Mouse (Mus musculus) limb, embryonic 14.5 days (tissue): Measurements from ENCODE around the gene Gck. TPM values are rescaled to one million over a fixed set of nuclear protein-coding genes. Genes with fewer than 3 reads are reported as not detected.
"Not testable (repeated sequence)": the region's sequence is repeated elsewhere in the genome, so short reads cannot be mapped to it uniquely, and the experiment has no call there.

Experiments used
- ATAC-seq: fragments of 200-750 bp; cut with Nextera tagmentation; 2 replicates; pipeline ENCODE4 v1.8.0; 2017; ENCODE audit warnings: low read depth, moderate number of reproducible peaks, moderate TSS enrichment; ENCODE audit not compliant: low FRiP score
- DNase-seq: peaks from one replicate; pipeline ENCODE4 v3.0.0-alpha.2; 2015; ENCODE audit warnings: low spot score
- H3K27ac ChIP-seq: fragments of 300-500 bp; sonication (generic); replicated peaks from 2 replicates; pipeline ENCODE4 v1.5.1; 2014; ENCODE audit warnings: low read depth, mild to moderate bottlenecking, low read length, moderate library complexity, mixed read lengths
- H3K27me3 ChIP-seq: fragments of 300-500 bp; sonication (generic); 2 replicates; pipeline ENCODE4 v1.6.1; 2014; ENCODE audit warnings: low read length, mixed read lengths; ENCODE audit not compliant: control insufficient read depth, insufficient read depth
- H3K36me3 ChIP-seq: fragments of 300-500 bp; sonication (generic); 2 replicates; pipeline ENCODE4 v1.6.1; 2014; ENCODE audit warnings: mild to moderate bottlenecking, low read length, moderate library complexity, mixed read lengths; ENCODE audit not compliant: control insufficient read depth, insufficient read depth
- H3K4me1 ChIP-seq: fragments of 300-500 bp; sonication (generic); 2 replicates; pipeline ENCODE4 v1.6.1; 2014; ENCODE audit warnings: antibody characterized with exemption, low read length, mixed read lengths; ENCODE audit not compliant: control insufficient read depth, insufficient read depth
- H3K4me2 ChIP-seq: fragments of 300-500 bp; sonication (generic); replicated peaks from 2 replicates; pipeline ENCODE4 v1.6.1; 2014; ENCODE audit warnings: low read depth, mild to moderate bottlenecking, low read length, moderate library complexity; ENCODE audit not compliant: severe bottlenecking
- H3K4me3 ChIP-seq: fragments of 300-500 bp; sonication (generic); replicated peaks from 2 replicates; pipeline ENCODE4 v1.5.1; 2014; ENCODE audit warnings: low read length
- H3K9ac ChIP-seq: fragments of 300-500 bp; sonication (generic); 2 replicates; pipeline ENCODE4 v1.6.1; 2014; ENCODE audit warnings: mild to moderate bottlenecking, low read depth, low read length, moderate library complexity; ENCODE audit not compliant: severe bottlenecking
- H3K9me3 ChIP-seq: fragments of 300-500 bp; sonication (generic); 2 replicates; pipeline ENCODE4 v1.6.1; 2016; ENCODE audit warnings: low read length; ENCODE audit not compliant: control insufficient read depth
- POLR2A ChIP-seq: fragments of 200-500 bp; IDR thresholded peaks from 2 replicates; pipeline ENCODE4 v1.8.0; 2012; ENCODE audit warnings: inconsistent platforms, mild to moderate bottlenecking, moderate library complexity, borderline replicate concordance; ENCODE audit not compliant: insufficient read depth, insufficient read length; ENCODE audit errors: extremely low read depth
- WGBS: fragments of 180-500 bp; shearing (Covaris S2); extraction: QIAGEN DNeasy Blood & Tissue Kit; methylation state at CpG from one replicate; pipeline ENCODE4 v1.1.7; 2014; 5-methylcytosine and 5-hydroxymethylcytosine counted together
- polyA plus RNA-seq, 2 experiments: library from polyadenylated mRNA; depleted of rRNA in 1 of 2; stranded (reverse) in 1 of 2; unstranded in 1 of 2; fragments of >200 nt; fragmentation: Nextera tagmentation in 1 of 2; extraction: Ambion mirVana in 1 of 2; gene quantifications; 2 replicates each; pipeline versions ENCODE4 v1.2.1 to v1.2.3; 2012 to 2014

The Gck gene
- polyA plus RNA-seq, 2 experiments: 0.74 to 0.83 TPM

DNA sequence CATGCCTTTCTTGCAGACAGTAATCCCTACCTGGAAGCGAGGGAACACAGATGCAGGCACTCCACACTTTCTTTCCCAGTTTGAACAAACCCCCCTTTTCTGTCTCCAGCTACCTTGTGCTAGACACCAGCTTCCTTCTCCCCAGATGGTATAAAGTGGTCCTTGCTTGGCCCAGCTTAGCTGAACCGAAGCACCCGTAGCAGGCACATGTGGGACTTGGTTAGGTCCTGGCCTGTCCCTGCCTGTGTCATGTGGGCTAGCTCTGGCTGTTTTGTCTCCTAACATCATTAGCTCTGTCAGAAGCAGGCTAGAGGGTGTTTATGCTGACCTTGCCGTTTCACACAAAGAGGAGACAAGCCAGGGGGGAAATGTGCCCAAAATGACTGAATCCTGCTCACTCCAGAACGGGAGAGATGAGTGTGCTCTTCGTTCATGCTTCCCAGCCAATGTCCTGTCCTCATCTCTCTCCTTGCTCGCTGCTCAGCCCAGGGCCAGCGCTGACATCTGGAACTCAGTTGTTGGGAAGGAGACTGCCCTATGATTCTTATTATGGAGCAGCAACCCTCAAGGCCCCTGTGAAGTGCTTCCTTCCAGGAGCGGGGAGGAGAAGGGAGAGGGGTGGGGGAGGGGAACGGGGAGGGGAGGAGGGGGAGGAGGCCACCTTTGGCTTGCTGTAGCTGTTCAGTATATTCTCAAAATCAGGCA is 1.2 kb downstream of the Gck start:
- no peak overlapping the region for H3K4me2 ChIP-seq
- H3K27ac ChIP-seq: no peak overlapping the region
- H3K9me3 ChIP-seq: no peaks in the 10 kb centered on the region
- H3K36me3 ChIP-seq: no peaks in the 10 kb centered on the region
- ATAC-seq (no peak), DNase-seq (no peak)
- H3K4me3 ChIP-seq: no peak overlapping the region
- H3K9ac ChIP-seq: no peak overlapping the region
- TF ChIP-seq POLR2A: no peak
- H3K4me1 ChIP-seq: peaks cover 9% of the 10 kb centered on the region
- WGBS: 33% methylated on average over 10 of the region's 10 CpGs
- no peaks in the 10 kb centered on the region for H3K27me3 ChIP-seq

DNA sequence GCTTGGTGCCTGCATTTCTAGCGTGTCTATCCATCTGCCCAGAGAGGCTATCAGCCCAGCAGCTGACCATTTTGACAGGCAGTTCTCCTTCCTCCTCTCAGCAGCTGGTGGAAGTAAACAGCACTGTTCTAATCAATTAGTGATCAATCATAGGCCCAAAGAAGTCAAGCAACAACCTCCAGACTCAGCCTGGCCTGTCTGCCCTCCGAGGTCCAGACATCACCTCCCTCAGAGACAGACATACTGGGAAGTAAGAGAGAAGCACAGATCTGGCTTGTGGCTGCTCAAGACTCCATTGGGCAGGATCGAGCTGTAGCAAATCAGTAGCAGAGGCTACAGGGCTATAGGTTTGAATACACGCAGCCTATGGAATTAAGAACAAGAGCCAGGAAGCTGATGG is 2.1 kb downstream of the Gck start:
- no peak for TF ChIP-seq POLR2A
- no peak overlapping the region for H3K27ac ChIP-seq
- no peaks in the 10 kb centered on the region for H3K27me3 ChIP-seq
- no peaks in the 10 kb centered on the region for H3K9me3 ChIP-seq
- no peak for ATAC-seq
- no peak overlapping the region for H3K4me3 ChIP-seq
- H3K4me2 ChIP-seq: no peak overlapping the region
- no peak overlapping the region for H3K9ac ChIP-seq
- H3K36me3 ChIP-seq: no peaks in the 10 kb centered on the region
- 41% methylated on average over 4 of the region's 4 CpGs for WGBS
- DNase-seq: no peak
- peaks cover 9% of the 10 kb centered on the region for H3K4me1 ChIP-seq

DNA sequence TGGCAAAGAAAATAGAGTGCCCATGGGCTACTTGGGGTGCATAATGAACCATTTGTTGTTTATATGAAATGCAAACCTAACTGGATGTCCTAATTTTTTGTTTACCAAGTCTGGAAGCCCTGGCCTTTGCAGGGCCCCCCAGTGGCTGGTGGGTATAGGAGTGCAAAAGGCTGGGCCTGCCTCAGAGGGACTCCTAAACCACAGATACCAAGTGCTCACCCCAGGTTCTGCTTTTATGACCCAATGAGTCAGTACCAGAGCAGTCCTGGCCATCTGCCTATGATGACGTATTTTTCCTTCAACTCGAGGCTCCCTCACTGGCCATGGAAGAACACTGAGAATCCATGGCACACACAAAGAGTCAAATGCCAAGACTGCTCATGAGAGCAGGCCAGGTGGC is 4.8 kb downstream of the Gck start:
- Histone ChIP-seq H3K27me3 (no peaks in the 10 kb centered on the region), H3K27ac (no peak overlapping the region), H3K9ac (no peak overlapping the region), H3K4me2 (no peak overlapping the region), H3K4me1 (peaks cover 9% of the 10 kb centered on the region), H3K4me3 (no peak overlapping the region), H3K36me3 (no peaks in the 10 kb centered on the region), H3K9me3 (no peaks in the 10 kb centered on the region)
- DNase-seq (no peak), ATAC-seq (no peak)
- 71% methylated on average over 2 of the region's 2 CpGs for WGBS
- no peak for TF ChIP-seq POLR2A

DNA sequence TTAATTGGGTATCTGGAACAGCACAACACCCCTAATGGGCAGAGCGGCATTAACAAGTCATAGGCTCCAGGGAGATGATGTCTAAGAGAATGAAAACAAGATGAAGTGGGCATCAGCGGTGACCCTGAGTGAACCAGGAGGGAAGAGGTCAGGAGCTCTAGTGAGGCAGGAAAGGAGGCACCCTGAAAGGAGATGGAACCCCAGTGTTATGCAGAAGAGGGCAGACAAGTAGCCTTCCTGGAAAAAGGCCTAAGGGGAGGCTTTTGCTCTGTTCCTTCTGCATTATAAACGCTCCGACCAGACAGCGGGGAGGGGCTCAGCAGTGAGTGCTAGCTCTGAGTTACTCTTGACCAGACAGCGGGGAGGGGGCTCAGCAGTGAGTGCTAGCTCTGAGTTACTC is 6.9 kb downstream of the Gck start:
- H3K9ac ChIP-seq: no peak overlapping the region
- no peak overlapping the region for H3K27ac ChIP-seq
- WGBS: 52% methylated on average over 6 of the region's 6 CpGs
- ATAC-seq: no peak
- no peaks in the 10 kb centered on the region for H3K9me3 ChIP-seq
- no peaks in the 10 kb centered on the region for H3K27me3 ChIP-seq
- no peak for TF ChIP-seq POLR2A
- H3K4me3 ChIP-seq: no peak overlapping the region
- no peak for DNase-seq
- no peak overlapping the region for H3K4me2 ChIP-seq
- H3K36me3 ChIP-seq: no peaks in the 10 kb centered on the region
- H3K4me1 ChIP-seq: no peaks in the 10 kb centered on the region

DNA sequence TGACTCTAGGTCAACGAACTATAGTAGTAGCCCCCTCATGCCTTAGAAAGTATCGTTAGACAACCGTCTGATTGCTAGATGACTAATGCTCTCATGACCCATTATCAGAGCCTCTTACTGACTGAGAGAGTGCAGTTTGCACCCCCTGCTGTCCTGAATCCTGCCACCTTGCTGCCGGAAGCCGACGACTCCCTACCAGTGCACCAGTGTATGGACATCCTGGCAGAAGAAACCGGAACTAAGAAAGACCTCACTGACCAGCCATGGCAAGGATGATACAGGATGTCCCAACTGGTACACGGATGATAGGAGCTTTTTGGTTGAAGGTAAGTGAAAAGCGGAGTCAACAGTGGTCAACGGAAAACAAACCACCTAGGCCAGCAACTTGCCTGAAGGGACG is 15.3 kb downstream of the Gck start:
- not testable (repeated sequence) for H3K4me3 ChIP-seq, H3K4me1 ChIP-seq, H3K36me3 ChIP-seq, H3K27ac ChIP-seq, DNase-seq, H3K27me3 ChIP-seq, H3K9me3 ChIP-seq, ATAC-seq, H3K4me2 ChIP-seq, H3K9ac ChIP-seq
- 92% methylated on average over 11 of the region's 11 CpGs for WGBS

DNA sequence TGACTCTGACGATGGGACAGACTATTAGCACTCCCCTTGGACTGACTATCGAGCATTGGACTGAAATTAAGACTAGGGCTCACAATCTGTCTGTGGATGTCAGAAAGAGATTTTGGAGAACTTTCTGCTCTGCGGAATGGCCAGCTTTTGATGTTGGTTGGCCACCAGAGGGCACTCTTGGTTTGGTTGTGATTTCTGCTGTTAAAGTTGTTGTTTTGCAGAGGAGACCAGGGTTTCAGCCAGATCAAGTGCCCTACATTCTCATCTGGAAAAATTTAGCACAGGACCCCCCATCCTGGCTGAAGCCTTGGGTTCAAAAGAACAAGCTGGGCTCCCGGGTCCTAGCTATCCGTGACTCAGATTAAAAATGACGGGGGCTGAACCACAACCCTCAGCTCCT is 17.9 kb downstream of the Gck start:
- not testable (repeated sequence) for H3K9ac ChIP-seq, H3K4me3 ChIP-seq, H3K27ac ChIP-seq, H3K27me3 ChIP-seq, H3K4me2 ChIP-seq, H3K4me1 ChIP-seq, DNase-seq, H3K36me3 ChIP-seq, H3K9me3 ChIP-seq, ATAC-seq
- WGBS: 82% methylated on average over 6 of the region's 6 CpGs
